Mouse (Mus musculus) T-helper 1 cell (primary cell): ENCODE measurements at regions not wholly inside any gene's neighbourhood (a gene's known extent, or its start where the extent isn't known, plus 50 kb on each side); places are given as distances from the start of the nearest gene placed in this dataset.

Experiments used
- in situ Hi-C: fragments of 300-600 bp; cut with MboI, MseI; formaldehyde crosslinking; loops from one replicate; pipeline ENCODE4 v1.15.1; 2025; ENCODE audit warnings: high pct_unique_total_duplicates

DNA sequence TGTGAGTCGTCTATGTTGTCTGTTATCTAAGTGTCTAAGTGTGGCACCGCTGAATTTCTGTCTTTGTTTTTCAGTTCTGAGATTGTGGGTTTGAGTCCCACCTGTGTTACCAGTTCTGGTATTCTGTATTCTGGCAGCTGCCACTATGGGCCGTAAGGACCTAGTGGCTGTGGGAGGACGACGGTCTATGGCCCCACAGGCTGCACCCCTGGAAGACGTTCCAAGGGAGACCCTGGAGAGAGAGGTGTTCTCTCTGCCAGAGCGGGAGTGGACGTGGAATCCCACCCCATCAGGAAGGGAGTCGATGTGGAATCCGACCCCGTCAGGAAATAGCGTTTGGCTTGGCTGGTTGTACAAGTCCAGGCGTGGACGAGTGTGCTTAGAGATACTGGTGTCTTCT is 53.2 kb upstream of the Btbd35f2 start:
- in situ Hi-C loops: loop anchor here (25.0 kb wide), 1 partner anchor 1762 kb away; the partner anchor contains the start of gene Gm21870
